11 mouse cellular contexts compared by ENCODE assay signal in the genomic region with DNA sequence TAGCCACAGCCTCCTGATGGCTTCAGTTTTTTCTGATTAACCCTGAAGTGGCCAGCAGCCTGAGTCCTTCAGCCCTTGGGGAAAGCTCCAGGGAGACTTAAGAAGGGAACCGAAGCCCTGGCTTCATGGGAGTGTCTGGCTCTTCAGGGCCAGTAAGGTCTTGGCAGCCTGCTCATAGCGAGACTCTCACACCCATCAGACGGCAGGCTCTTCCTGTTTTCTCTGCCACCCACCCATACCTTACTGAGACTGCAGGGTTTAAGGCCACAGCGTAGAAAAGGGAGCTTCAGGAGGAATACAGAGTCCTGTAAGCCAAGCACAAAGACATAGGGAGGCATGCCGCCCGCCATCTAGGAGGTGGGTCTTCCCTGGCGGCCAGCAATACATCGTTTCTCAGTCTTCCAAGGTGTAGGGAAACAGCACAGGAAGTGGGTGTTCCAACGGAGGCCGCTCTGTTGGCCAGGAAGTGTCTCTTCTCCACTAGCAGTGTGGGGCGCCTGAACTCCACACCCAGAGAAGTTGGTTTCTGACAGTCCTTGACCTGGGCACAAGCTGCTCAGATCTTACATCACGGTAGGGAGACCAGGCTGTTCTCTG. TPM values are rescaled to one million over a fixed set of nuclear protein-coding genes. Genes with fewer than 3 reads are reported as not detected.
DNase-seq lines count a peak whose midpoint lies in the region; ATAC-seq and TF ChIP-seq lines count a peak whose summit lies in the region.
"Had no signal": no experiment of that assay in that cellular context is flagged by ENCODE, and none has a peak within 500 bp of the region (broad histone marks: within the 10 kb centered on the region; RNA-seq: fewer than 3 reads in every experiment).

No protein-coding gene starts in this region.

- H3K27me3 ChIP-seq in testis, adult 2 months (ENCODE audit: control insufficient read depth, insufficient read depth, low read length) = no peaks in the 10 kb centered on the region
- no peaks in the 10 kb centered on the region for H3K27me3 ChIP-seq in intestine, embryonic 16.5 days (replicated peaks; ENCODE audit: control insufficient read depth, insufficient read depth, low read length)

- TF ChIP-seq CTCF in testis, adult 2 months (IDR thresholded peaks at IDR 0.05; ENCODE audit: control insufficient read depth, insufficient read depth, insufficient replicate concordance, low read depth, low read length) = no peak

- intact Hi-C loops in heart, postnatal 25 days (cut with DNase I) = no loop called here

- ATAC-seq in megakaryocyte, adult 5-6 weeks (ENCODE audit: poor library complexity, severe bottlenecking) = peak; percentile 81
- ATAC-seq in intestine, embryonic 16.5 days = no peak
- ATAC-seq: intestine, postnatal 0 days had no signal

- no peaks in the 10 kb centered on the region for H3K9me3 ChIP-seq in intestine, embryonic 16.5 days (ENCODE audit: control insufficient read depth, low read length)
- H3K9me3 ChIP-seq: midbrain, embryonic 10.5 days had no signal

- peaks cover 8% of the 10 kb centered on the region for H3K36me3 ChIP-seq in testis, adult 2 months (ENCODE audit: control insufficient read depth, insufficient read depth, low read length)
- peaks cover 17% of the 10 kb centered on the region; the same call in 1 of the 2 replicates for H3K36me3 ChIP-seq in intestine, embryonic 16.5 days (ENCODE audit: control insufficient read depth, insufficient read depth, low read length)

- H3K4me2 ChIP-seq in intestine, embryonic 16.5 days (ENCODE audit: low read depth, low read length) = no peak overlapping the region

- H3K9ac ChIP-seq in intestine, embryonic 16.5 days (ENCODE audit: low read depth, low read length) = no peak overlapping the region

- peak overlapping the region; percentile 10; the same call in 1 of the 2 replicates for H3K27ac ChIP-seq in testis, adult 2 months (ENCODE audit: control insufficient read depth, insufficient read depth, low read depth, low read length)
- no peak overlapping the region for H3K27ac ChIP-seq in intestine, embryonic 16.5 days (ENCODE audit: low read length)
- H3K27ac ChIP-seq: midbrain, embryonic 10.5 days had no signal

- no peak overlapping the region for H3K4me3 ChIP-seq in testis, adult 2 months (ENCODE audit: control insufficient read depth, low read depth, low read length)
- no peak overlapping the region for H3K4me3 ChIP-seq in intestine, embryonic 16.5 days (ENCODE audit: low read length)
- H3K4me3 ChIP-seq: midbrain, embryonic 10.5 days had no signal

- WGBS in intestine, embryonic 16.5 days = 77% methylated on average over 12 of the region's 12 CpGs

- no peaks in the 10 kb centered on the region for H3K4me1 ChIP-seq in testis, adult 2 months (ENCODE audit: control insufficient read depth, insufficient read depth, low read length)
- H3K4me1 ChIP-seq in intestine, embryonic 16.5 days (ENCODE audit: control insufficient read depth, insufficient read depth, low read length) = peaks cover 12% of the 10 kb centered on the region

- no peak for TF ChIP-seq POLR2A in testis, adult 2 months (IDR thresholded peaks at IDR 0.05; ENCODE audit: control insufficient read depth, low read depth, low read length)

- peak; percentile 94 for DNase-seq in heart, adult 11 months
- DNase-seq in heart, postnatal 25 days (ENCODE audit: low spot score) = no peak
- DNase-seq in testis, postnatal 10 days (ENCODE audit: low spot score) = no peak
- no peak for DNase-seq in cerebellum, postnatal 4 days (ENCODE audit: low spot score in 2 of 2)
- DNase-seq in cerebellum, adult 8-10 months = no peak
- DNase-seq: layer of hippocampus, adult 9-11 months had no signal

RNA-seq across cellular contexts. Expression of a gene that starts 7.0 kb away (rescaled TPM):
- under 1 TPM; 0.28 to 0.52 TPM for total RNA-seq in heart, postnatal 25 days (2021)
- polyA plus RNA-seq in testis, adult 2 months (2012; rRNA removed) = 2.5 and 2.9 TPM in 2 replicates
- 26.4 and 31.3 TPM in 2 replicates for total RNA-seq in megakaryocyte, adult 5-6 weeks (2015)
- total RNA-seq in megakaryocyte, adult 5-6 weeks (2017) = 26.5 and 27.5 TPM in 2 replicates
- polyA plus RNA-seq in intestine, embryonic 16.5 days (2015; fragmentation: Nextera tagmentation; extraction: Ambion mirVana) = 18.9 and 23.0 TPM in 2 replicates

RNA-seq across cellular contexts. Expression of a gene that starts 27.0 kb away (rescaled TPM):
- total RNA-seq in heart, postnatal 25 days (2021) = 10 to 100 TPM; 11.8 TPM
- 18.7 and 20.1 TPM in 2 replicates for polyA plus RNA-seq in testis, adult 2 months (2012; rRNA removed)
- 124 and 125 TPM in 2 replicates for total RNA-seq in megakaryocyte, adult 5-6 weeks (2015)
- 38.8 and 43.3 TPM in 2 replicates for total RNA-seq in megakaryocyte, adult 5-6 weeks (2017)
- 28.2 and 31.2 TPM in 2 replicates for polyA plus RNA-seq in intestine, embryonic 16.5 days (2015; fragmentation: Nextera tagmentation; extraction: Ambion mirVana)

RNA-seq across cellular contexts. Expression of a gene that starts 37.2 kb away (rescaled TPM):
- 10 to 100 TPM in 1 of 2 experiments, 1 to 10 TPM in 1; 7.8 to 11.2 TPM for total RNA-seq in heart, postnatal 25 days (2021)
- polyA plus RNA-seq in testis, adult 2 months (2012; rRNA removed) = 4.3 and 6.4 TPM in 2 replicates
- total RNA-seq in megakaryocyte, adult 5-6 weeks (2015) = 25.9 and 26.6 TPM in 2 replicates
- total RNA-seq in megakaryocyte, adult 5-6 weeks (2017) = 4.9 and 7.0 TPM in 2 replicates
- 3.4 and 3.5 TPM in 2 replicates for polyA plus RNA-seq in intestine, embryonic 16.5 days (2015; fragmentation: Nextera tagmentation; extraction: Ambion mirVana)

Comparison
In these comparisons a context has a peak if more than half of its experiments do, and no peak if none do; other contexts are left out.
1. RNA of a gene that starts 7.0 kb away (total RNA-seq): 26.4 to 31.3 TPM in megakaryocyte, adult 5-6 weeks; 0.28 to 0.52 TPM in heart, postnatal 25 days; every median in the first group is over 10 times any median in the second.